Mouse (Mus musculus) myocyte (in vitro differentiated cells): Measurements from ENCODE around the gene Ankrd33.

ENCODE experiments used
- E2F4 ChIP-seq: IDR thresholded peaks from one replicate; pipeline ENCODE4 v1.6.1; 2011; ENCODE audit warnings: mild to moderate bottlenecking, control low read depth, moderate library complexity; ENCODE audit not compliant: insufficient read depth
- MYOD1 ChIP-seq, 3 experiments: IDR thresholded peaks; one replicate each; pipeline ENCODE4 v1.6.1; 2011; ENCODE audit warnings: control low read depth in 2 of 3, low read depth in 2 of 3, mild to moderate bottlenecking in 2 of 3, moderate library complexity in 1 of 3; ENCODE audit not compliant: insufficient read length in 2 of 3, control insufficient read depth in 1 of 3
- MYOG ChIP-seq, 3 experiments: IDR thresholded peaks; one replicate each; pipeline ENCODE4 v1.6.1; 2011; ENCODE audit warnings: control low read depth in 2 of 3, low read depth in 2 of 3, mild to moderate bottlenecking in 2 of 3; ENCODE audit not compliant: insufficient read length in 2 of 3, control insufficient read depth in 1 of 3, insufficient read depth in 1 of 3
- POLR2A ChIP-seq: IDR thresholded peaks from one replicate; pipeline ENCODE4 v1.6.1; 2011; ENCODE audit warnings: low read depth, mild to moderate bottlenecking, control low read depth, moderate library complexity; ENCODE audit not compliant: insufficient read length
- POLR2AphosphoS2 ChIP-seq: IDR thresholded peaks from one replicate; pipeline ENCODE4 v1.6.1; 2011; ENCODE audit warnings: low read depth, control low read depth; ENCODE audit not compliant: insufficient read length
- TCF12 ChIP-seq: IDR thresholded peaks from one replicate; pipeline ENCODE4 v1.6.1; 2011; ENCODE audit warnings: mild to moderate bottlenecking, control low read depth; ENCODE audit not compliant: poor library complexity, insufficient read depth, severe bottlenecking
- TCF3 ChIP-seq: IDR thresholded peaks from one replicate; pipeline ENCODE4 v1.6.1; 2011; ENCODE audit warnings: low read depth, control low read depth; ENCODE audit not compliant: insufficient read length
- USF1 ChIP-seq: IDR thresholded peaks from one replicate; pipeline ENCODE4 v1.6.1; 2011; ENCODE audit warnings: low read depth, mild to moderate bottlenecking, control low read depth, moderate library complexity

DNA sequence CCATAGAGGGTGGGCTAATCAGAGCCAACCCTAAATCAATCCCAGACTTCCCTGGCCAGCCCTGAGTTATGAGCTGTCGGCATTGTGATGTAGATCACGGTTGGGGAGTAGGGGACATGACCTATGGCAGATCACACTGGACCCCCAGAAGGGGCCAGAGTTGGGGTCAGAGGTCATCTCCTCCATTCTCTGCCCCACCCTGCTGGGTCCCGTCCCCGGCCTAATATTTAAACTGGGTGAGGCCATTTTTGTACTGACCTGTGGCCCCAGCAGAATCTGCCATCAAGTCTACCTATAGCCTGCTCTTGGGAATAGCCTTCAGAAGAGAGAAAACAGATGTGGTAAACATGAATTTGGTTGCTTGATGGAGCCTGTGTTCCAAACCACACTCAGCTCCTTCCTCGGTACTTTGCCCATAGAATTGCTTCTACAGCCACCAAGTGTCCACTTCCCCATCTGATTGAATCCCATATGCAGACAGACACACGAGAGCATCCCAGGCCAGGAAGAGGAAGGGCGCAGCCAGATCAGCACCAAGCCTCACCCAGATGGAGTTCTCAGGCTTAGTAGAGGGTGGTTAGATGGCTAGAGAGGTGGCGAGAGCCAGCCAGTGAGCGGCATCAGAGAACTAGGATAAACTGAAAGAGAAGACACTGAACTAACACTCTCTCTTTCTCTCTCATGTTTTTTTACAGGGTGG is 11.8 kb upstream of the Ankrd33 start:
- TF ChIP-seq POLR2A: no peak
- TF ChIP-seq TCF12: no peak
- no peak for TF ChIP-seq MYOG (IDR thresholded peaks at IDR 0.05; ENCODE audit: control insufficient read depth in 1 of 3, insufficient read depth in 1 of 3, insufficient read length in 2 of 3, low read depth in 2 of 3)
- no peak for TF ChIP-seq E2F4
- TF ChIP-seq TCF3: no peak
- no peak for TF ChIP-seq USF1
- TF ChIP-seq MYOD1 (IDR thresholded peaks at IDR 0.05; ENCODE audit: control insufficient read depth in 1 of 3, insufficient read length in 2 of 3, low read depth in 2 of 3): no peak
- TF ChIP-seq POLR2AphosphoS2: no peak
